Mouse (Mus musculus) cortical plate, adult 2 months (tissue): ENCODE results near the gene Skiv2l.

ENCODE experiments used
- CTCF ChIP-seq: fragments of 200-500 bp; IDR thresholded peaks from 2 replicates; pipeline ENCODE4 v1.5.1; 2011; ENCODE audit warnings: mild to moderate bottlenecking, control low read depth, low read length; ENCODE audit not compliant: insufficient read depth; ENCODE audit errors: extremely low read depth
- POLR2A ChIP-seq: fragments of 200-500 bp; IDR thresholded peaks from 2 replicates; pipeline ENCODE4 v1.6.1; 2011; ENCODE audit warnings: mild to moderate bottlenecking, low read length, control low read depth; ENCODE audit not compliant: insufficient read depth; ENCODE audit errors: extremely low read depth

GRCm38 (mm10) chr17:34874321-34874720 is 24.3 kb upstream of the Skiv2l start:
- no peak for TF ChIP-seq CTCF
- TF ChIP-seq POLR2A = no peak
